Mouse (Mus musculus) ES-Bruce4 (cell line): Measurements from ENCODE around the gene Rho.

Experiments
- CTCF ChIP-seq: IDR thresholded peaks from one replicate; pipeline ENCODE4 v1.8.1; 2011; ENCODE audit warnings: low read depth, low read length
- POLR2A ChIP-seq: IDR thresholded peaks from one replicate; pipeline ENCODE4 v1.8.1; 2011; ENCODE audit warnings: low read length; ENCODE audit not compliant: insufficient read depth

DNA sequence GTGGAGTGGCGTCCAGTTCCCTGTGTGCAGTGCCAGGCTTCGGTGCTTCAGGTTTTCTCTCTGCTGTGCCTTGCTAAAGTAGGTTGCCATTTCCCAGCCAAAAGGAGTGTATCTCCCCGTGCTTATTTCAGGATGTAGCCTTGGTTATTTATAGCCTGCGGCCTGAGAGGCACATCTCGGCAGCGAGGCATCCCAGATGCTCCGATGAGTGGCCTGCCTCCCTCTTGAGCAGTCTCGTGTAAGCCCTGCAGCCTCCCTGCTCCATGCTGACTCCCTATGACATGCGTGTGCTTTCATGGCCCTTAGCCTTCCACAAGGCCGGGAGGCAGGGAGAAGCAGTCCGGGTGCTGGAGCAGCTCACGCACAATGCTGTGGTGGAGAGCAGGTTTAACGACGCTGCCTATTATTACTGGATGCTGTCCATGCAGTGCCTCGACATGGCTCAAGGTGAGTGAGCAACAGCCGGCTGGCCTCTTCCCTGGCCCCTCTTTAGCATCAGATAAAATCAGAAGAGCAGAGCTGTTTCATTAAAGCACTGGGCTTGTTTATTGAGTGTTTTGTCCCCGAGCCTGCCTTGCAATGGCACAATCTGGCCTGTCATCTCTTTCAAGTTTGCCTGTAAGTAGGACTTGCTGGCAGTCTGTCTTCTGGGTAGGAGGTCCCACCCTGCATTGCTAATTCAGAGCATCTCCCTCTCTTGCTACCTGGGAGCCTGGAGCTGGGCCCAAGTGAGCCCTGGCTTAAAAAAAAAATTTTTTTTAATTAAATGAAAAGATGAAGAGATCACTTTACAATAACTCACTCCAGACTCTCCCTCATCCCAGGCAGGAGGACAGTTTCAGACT is 15.7 kb upstream of the Rho start:
- TF ChIP-seq CTCF: no peak
- TF ChIP-seq POLR2A: no peak
